Mouse (Mus musculus) MEL (cell line): ENCODE data around the gene Atp6v1b1. TPM values are rescaled to one million over a fixed set of nuclear protein-coding genes. Genes with fewer than 3 reads are reported as not detected.
A peak's percentile ranks its signal among the peaks of the same experiment; 100 is the strongest.

Experiments used
- DNase-seq: peaks from one replicate; pipeline ENCODE4 v3.0.0; 2011; ENCODE audit warnings: low read depth, low spot score
- H3K27ac ChIP-seq: 2 replicates; pipeline ENCODE4 v1.5.1; 2012; ENCODE audit warnings: low read depth, mild to moderate bottlenecking, control low read depth, low read length, moderate library complexity; ENCODE audit not compliant: control insufficient read depth
- H3K27me3 ChIP-seq, 2 experiments: fragments of 150-350 bp in 1 of 2; sonication (generic) in 1 of 2; 2 replicates each; pipeline ENCODE4 v1.6.1; 2012; ENCODE audit warnings: low read length in 2 of 2, mild to moderate bottlenecking in 2 of 2, improper control_type of control experiment in 1 of 2, moderate library complexity in 1 of 2; ENCODE audit not compliant: insufficient read depth in 2 of 2, control insufficient read depth in 1 of 2
- H3K36me3 ChIP-seq, 2 experiments: 2 replicates each; pipeline ENCODE4 v1.6.1; 2012 to 2014; ENCODE audit warnings: low read length in 2 of 2, improper control_type of control experiment in 1 of 2, inconsistent platforms in 1 of 2, mild to moderate bottlenecking in 1 of 2; ENCODE audit not compliant: insufficient read depth in 2 of 2, control insufficient read depth in 1 of 2
- H3K4me1 ChIP-seq, 2 experiments: fragments of 150-350 bp in 1 of 2; sonication (generic) in 1 of 2; 2 replicates each; pipeline ENCODE4 v1.6.1; 2012; ENCODE audit warnings: low read length in 2 of 2, improper control_type of control experiment in 1 of 2, mild to moderate bottlenecking in 1 of 2; ENCODE audit not compliant: insufficient read depth in 2 of 2, control insufficient read depth in 1 of 2
- H3K4me3 ChIP-seq, 2 experiments: fragments of 150-350 bp in 1 of 2; sonication (generic) in 1 of 2; 2 replicates each; pipeline ENCODE4 v1.5.1; 2012; ENCODE audit warnings: low read depth in 2 of 2, low read length in 2 of 2, mild to moderate bottlenecking in 2 of 2, moderate library complexity in 2 of 2, control low read depth in 1 of 2, improper control_type of control experiment in 1 of 2; ENCODE audit not compliant: control insufficient read depth in 1 of 2, insufficient read depth in 1 of 2
- H3K79me2 ChIP-seq: 2 replicates; pipeline ENCODE4 v1.6.1; 2012; ENCODE audit warnings: mild to moderate bottlenecking, low read length, moderate library complexity; ENCODE audit not compliant: control insufficient read depth, poor library complexity, insufficient read depth
- H3K9ac ChIP-seq: 2 replicates; pipeline ENCODE4 v1.6.1; 2012; ENCODE audit warnings: low read depth, mild to moderate bottlenecking, control low read depth, low read length, moderate library complexity; ENCODE audit not compliant: control insufficient read depth, poor library complexity, severe bottlenecking
- H3K9me3 ChIP-seq: fragments of 150-350 bp; sonication (generic); replicated peaks from 2 replicates; pipeline ENCODE4 v1.6.1; 2012; ENCODE audit warnings: mild to moderate bottlenecking, low read length, improper control_type of control experiment, moderate library complexity; ENCODE audit not compliant: insufficient read depth
- BHLHE40 ChIP-seq: IDR thresholded peaks from 2 replicates; pipeline ENCODE4 v1.6.1; 2012; ENCODE audit warnings: low read depth, mild to moderate bottlenecking, inconsistent platforms, low read length, improper control_type of control experiment, borderline replicate concordance
- CHD1 ChIP-seq: IDR thresholded peaks from 2 replicates; pipeline ENCODE4 v1.6.1; 2012; ENCODE audit warnings: low read depth, mild to moderate bottlenecking, inconsistent platforms, low read length, improper control_type of control experiment
- CTCF ChIP-seq, 3 experiments: IDR thresholded peaks in 2 of 3; conservative IDR thresholded peaks in 1 of 3; 2 replicates each; pipeline ENCODE4 v1.5.1; 2011 to 2012; ENCODE audit warnings: low read length in 3 of 3, low read depth in 2 of 3, mild to moderate bottlenecking in 2 of 3, improper control_type of control experiment in 1 of 3, inconsistent platforms in 1 of 3, mixed read lengths in 1 of 3, moderate library complexity in 1 of 3; ENCODE audit not compliant: control insufficient read depth in 1 of 3, insufficient read depth in 1 of 3, poor library complexity in 1 of 3, severe bottlenecking in 1 of 3
- ELF1 ChIP-seq: IDR thresholded peaks from 2 replicates; pipeline ENCODE4 v1.6.1; 2014; ENCODE audit warnings: low read depth, mild to moderate bottlenecking, inconsistent platforms, low read length, improper control_type of control experiment, moderate library complexity
- ETS1 ChIP-seq: IDR thresholded peaks from 2 replicates; pipeline ENCODE4 v1.6.1; 2012; ENCODE audit warnings: low read depth, mild to moderate bottlenecking, inconsistent platforms, low read length, improper control_type of control experiment, moderate library complexity
- GABPA ChIP-seq: IDR thresholded peaks from 2 replicates; pipeline ENCODE4 v1.6.1; 2012; ENCODE audit warnings: low read depth, mild to moderate bottlenecking, inconsistent platforms, low read length, improper control_type of control experiment, moderate library complexity
- HCFC1 ChIP-seq: IDR thresholded peaks from 2 replicates; pipeline ENCODE4 v1.6.1; 2012; ENCODE audit warnings: low read depth, mild to moderate bottlenecking, inconsistent platforms, low read length, improper control_type of control experiment, moderate library complexity
- KAT2A ChIP-seq: conservative IDR thresholded peaks from 2 replicates; pipeline ENCODE4 v1.6.1; 2012; ENCODE audit warnings: low read depth, low read length, improper control_type of control experiment, inconsistent platforms
- MAFK ChIP-seq: IDR thresholded peaks from 2 replicates; pipeline ENCODE4 v1.6.1; 2011; ENCODE audit warnings: low read depth, mild to moderate bottlenecking, low read length, improper control_type of control experiment, borderline replicate concordance
- MEF2A ChIP-seq: IDR thresholded peaks from 2 replicates; pipeline ENCODE4 v1.6.1; 2014; ENCODE audit warnings: low read depth, mild to moderate bottlenecking, inconsistent platforms, low read length, improper control_type of control experiment; ENCODE audit not compliant: poor library complexity, insufficient replicate concordance, severe bottlenecking; ENCODE audit errors: extremely low read depth
- NELFE ChIP-seq: IDR thresholded peaks from 2 replicates; pipeline ENCODE4 v1.6.1; 2011; ENCODE audit warnings: low read depth, low read length, improper control_type of control experiment
- NRF1 ChIP-seq: IDR thresholded peaks from 2 replicates; pipeline ENCODE4 v1.6.1; 2014; ENCODE audit warnings: low read depth, mild to moderate bottlenecking, inconsistent platforms, low read length, improper control_type of control experiment, moderate library complexity; ENCODE audit not compliant: poor library complexity, insufficient read depth, severe bottlenecking
- POLR2AphosphoS5 ChIP-seq: IDR thresholded peaks from 2 replicates; pipeline ENCODE4 v1.6.1; 2012; ENCODE audit warnings: low read depth, borderline replicate concordance, mild to moderate bottlenecking, inconsistent platforms, low read length, moderate library complexity, mixed read lengths
- RAD21 ChIP-seq: IDR thresholded peaks from 2 replicates; pipeline ENCODE4 v1.6.1; 2011; ENCODE audit warnings: mild to moderate bottlenecking, low read depth, low read length, improper control_type of control experiment
- RCOR1 ChIP-seq: IDR thresholded peaks from 2 replicates; pipeline ENCODE4 v1.6.1; 2012; ENCODE audit warnings: low read depth, mild to moderate bottlenecking, inconsistent platforms, low read length, improper control_type of control experiment
- SIN3A ChIP-seq: IDR thresholded peaks from 2 replicates; pipeline ENCODE4 v1.6.1; 2012; ENCODE audit warnings: low read length, improper control_type of control experiment, inconsistent platforms
- SMC3 ChIP-seq: IDR thresholded peaks from 2 replicates; pipeline ENCODE4 v1.6.1; 2011; ENCODE audit warnings: low read depth, low read length, improper control_type of control experiment
- TCF12 ChIP-seq: IDR thresholded peaks from 2 replicates; pipeline ENCODE4 v1.6.1; 2014; ENCODE audit warnings: low read depth, mild to moderate bottlenecking, inconsistent platforms, low read length, improper control_type of control experiment, moderate library complexity
- UBTF ChIP-seq: IDR thresholded peaks from 2 replicates; pipeline ENCODE4 v1.6.1; 2012; ENCODE audit warnings: low read depth, mild to moderate bottlenecking, inconsistent platforms, low read length, improper control_type of control experiment, moderate library complexity, borderline replicate concordance; ENCODE audit not compliant: insufficient read depth
- USF1 ChIP-seq: IDR thresholded peaks from 2 replicates; pipeline ENCODE4 v1.6.1; 2014; ENCODE audit warnings: low read depth, mild to moderate bottlenecking, inconsistent platforms, low read length, improper control_type of control experiment, moderate library complexity
- USF2 ChIP-seq, 2 experiments: IDR thresholded peaks; 2 replicates each; pipeline ENCODE4 v1.6.1; 2011 to 2012; ENCODE audit warnings: improper control_type of control experiment in 2 of 2, low read length in 2 of 2, borderline replicate concordance in 1 of 2, inconsistent platforms in 1 of 2, low read depth in 1 of 2, mild to moderate bottlenecking in 1 of 2; ENCODE audit not compliant: insufficient read depth in 1 of 2
- ZC3H11A ChIP-seq: IDR thresholded peaks from 2 replicates; pipeline ENCODE4 v1.6.1; 2012; ENCODE audit warnings: low read depth, mild to moderate bottlenecking, inconsistent platforms, low read length, improper control_type of control experiment
- ZNF384 ChIP-seq: IDR thresholded peaks from 2 replicates; pipeline ENCODE4 v1.6.1; 2012; ENCODE audit warnings: low read depth, mild to moderate bottlenecking, inconsistent platforms, low read length, improper control_type of control experiment
- polyA plus RNA-seq, 2 experiments: library from polyadenylated mRNA; stranded (reverse) in 1 of 2; unstranded in 1 of 2; fragments of >175 nt in 1 of 2; fragments of >200 nt in 1 of 2; gene quantifications; 2 replicates each; pipeline versions ENCODE4 v1.2.1 to v1.2.4; 2012; ENCODE audit warnings: low replicate concordance in 2 of 2, low read depth in 1 of 2; ENCODE audit not compliant: insufficient read length in 2 of 2, insufficient read depth in 1 of 2, missing spikeins in 1 of 2
- total RNA-seq: library from RNA; depleted of rRNA; stranded (reverse); fragments of 300-350 nt; gene quantifications from 2 replicates; pipeline ENCODE4 v1.2.3, GENCODE M21; 2012

Gene Atp6v1b1
- total and polyA plus RNA-seq, 3 experiments, result 0.08 TPM; not detected in 2

DNA sequence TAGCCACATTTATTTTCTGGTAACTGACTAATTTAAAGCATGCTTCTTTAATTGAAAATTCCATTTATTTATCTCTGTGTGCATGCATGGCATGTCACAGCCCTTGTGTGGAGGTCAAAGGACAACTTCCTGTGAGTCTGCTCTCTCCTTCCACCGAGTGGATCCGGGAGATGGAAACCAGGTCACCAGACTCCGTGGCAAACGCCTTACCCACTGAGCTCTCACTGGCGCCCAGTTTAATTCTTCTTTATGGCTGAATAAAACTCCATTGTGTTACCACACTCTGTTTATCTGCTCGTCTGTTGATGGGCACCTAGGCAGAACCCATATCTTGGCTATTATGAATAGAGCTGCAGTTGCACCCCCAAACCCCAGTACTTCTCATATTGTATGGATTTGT lies 20.3 kb upstream of the Atp6v1b1 start:
- no peaks in the 10 kb centered on the region for H3K9me3 ChIP-seq
- TF ChIP-seq USF1, result no peak
- H3K27ac ChIP-seq, result no peak overlapping the region
- H3K79me2 ChIP-seq, result no peaks in the 10 kb centered on the region
- no peaks in the 10 kb centered on the region for H3K4me1 ChIP-seq
- H3K9ac ChIP-seq, result no peak overlapping the region
- H3K4me3 ChIP-seq, result no peak overlapping the region
- H3K36me3 ChIP-seq, result no peaks in the 10 kb centered on the region
- DNase-seq, result no peak
- peaks cover 0 to 4% of the 10 kb centered on the region in 2 experiments; a peak in 3 of 4 replicates for H3K27me3 ChIP-seq

DNA sequence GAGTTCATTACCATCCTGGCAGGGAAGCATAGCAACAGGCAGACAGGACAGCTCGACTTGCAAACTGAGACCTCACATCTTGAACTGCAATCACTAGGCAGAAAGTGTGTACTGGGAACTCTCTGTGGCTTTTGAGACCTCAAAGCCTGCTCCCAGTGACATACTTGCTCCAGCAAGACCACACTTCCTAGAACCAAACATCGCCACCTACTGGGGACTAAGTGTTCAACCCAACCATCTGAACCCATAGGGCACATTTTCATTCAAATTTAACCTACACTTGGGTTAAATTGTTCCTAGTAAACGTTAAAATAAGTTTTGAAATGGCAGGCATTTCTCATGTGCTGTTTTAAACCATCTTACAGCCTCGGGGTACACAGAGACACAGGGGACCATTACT lies 15.6 kb upstream of the Atp6v1b1 start:
- Histone ChIP-seq H3K36me3 (no peaks in the 10 kb centered on the region), H3K79me2 (no peaks in the 10 kb centered on the region), H3K4me1 (no peaks in the 10 kb centered on the region), H3K27ac (no peak overlapping the region), H3K27me3 (peaks cover 0 to 2% of the 10 kb centered on the region in 2 experiments; a peak in 3 of 4 replicates), H3K9me3 (no peaks in the 10 kb centered on the region), H3K9ac (no peak overlapping the region), H3K4me3 (no peak overlapping the region)
- peak; percentile 73 for DNase-seq
- TF ChIP-seq HCFC1 (no peak), MAFK (no peak), ZC3H11A (no peak), BHLHE40 (no peak), CTCF (IDR thresholded peaks at IDR 0.05 in 2 of 3, conservative IDR thresholded peaks at IDR 0.05 in 1 of 3; ENCODE audit: control insufficient read depth in 1 of 3, insufficient read depth in 1 of 3, low read depth in 2 of 3, low read length in 3 of 3, poor library complexity in 1 of 3, severe bottlenecking in 1 of 3) (peak; percentile 47 to 69 (median 64)), POLR2AphosphoS5 (no peak), USF2 (IDR thresholded peaks at IDR 0.05; ENCODE audit: borderline replicate concordance in 1 of 2, insufficient read depth in 1 of 2, low read depth in 1 of 2, low read length in 2 of 2) (no peak), RAD21 (peak; percentile 29), SMC3 (peak; percentile 50), MEF2A (no peak), CHD1 (no peak), NRF1 (no peak), TCF12 (no peak), SIN3A (no peak), ELF1 (no peak), NELFE (no peak), ZNF384 (no peak), GABPA (no peak), KAT2A (no peak), RCOR1 (no peak), UBTF (no peak), ETS1 (no peak)
